Mouse (Mus musculus): ENCODE measurements at regions not wholly inside any gene's neighbourhood (a gene's known extent, or its start where the extent isn't known, plus 50 kb on each side); places are given as distances from the start of the nearest gene placed in this dataset.
A peak's percentile ranks its signal among the peaks of the same experiment; 100 is the strongest.
"Not testable (repeated sequence)": the region's sequence is repeated elsewhere in the genome, so short reads cannot be mapped to it uniquely, and the experiment has no call there.

DNA sequence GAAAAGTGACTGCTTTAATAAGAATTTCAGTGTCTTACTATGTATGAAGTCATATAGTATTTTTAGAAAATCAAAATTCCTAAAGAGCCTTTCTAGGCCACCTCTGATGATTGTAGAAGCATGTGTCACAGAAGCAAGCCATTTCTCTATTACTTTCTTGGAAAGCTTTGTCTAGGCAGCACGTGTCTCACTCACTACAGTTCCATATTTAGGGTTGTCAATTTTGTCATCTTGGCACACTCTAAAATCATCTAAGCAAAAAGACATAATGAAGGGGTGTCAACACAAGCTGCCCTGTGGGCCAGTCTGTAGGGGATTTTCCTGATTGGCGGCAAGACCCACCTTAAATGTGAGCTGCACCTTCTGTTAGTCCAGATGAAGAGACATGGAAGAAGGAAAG is 723.1 kb upstream of the Brinp1 start:
- Histone ChIP-seq H3K27me3 (ENCODE audit: control insufficient read depth, insufficient read depth, low read length) (no peaks in the 10 kb centered on the region), H3K4me3 (ENCODE audit: low read depth, low read length) (no peak overlapping the region), H3K9me3 (ENCODE audit: control insufficient read depth, low read depth, low read length) (no peaks in the 10 kb centered on the region), H3K27ac (ENCODE audit: low read length) (no peak overlapping the region), H3K9ac (replicated peaks; ENCODE audit: low read depth, low read length) (no peak overlapping the region), H3K4me2 (replicated peaks; ENCODE audit: low read depth, low read length) (no peak overlapping the region), H3K36me3 (ENCODE audit: control insufficient read depth, insufficient read depth, low read length) (no peaks in the 10 kb centered on the region), H3K4me1 (ENCODE audit: control insufficient read depth, insufficient read depth, low read length) (no peaks in the 10 kb centered on the region)
- no peak for ATAC-seq (ENCODE audit: insufficient number of reproducible peaks, insufficient read depth, low FRiP score, low read depth)
- 79% methylated on average over 2 of the region's 2 CpGs for WGBS

DNA sequence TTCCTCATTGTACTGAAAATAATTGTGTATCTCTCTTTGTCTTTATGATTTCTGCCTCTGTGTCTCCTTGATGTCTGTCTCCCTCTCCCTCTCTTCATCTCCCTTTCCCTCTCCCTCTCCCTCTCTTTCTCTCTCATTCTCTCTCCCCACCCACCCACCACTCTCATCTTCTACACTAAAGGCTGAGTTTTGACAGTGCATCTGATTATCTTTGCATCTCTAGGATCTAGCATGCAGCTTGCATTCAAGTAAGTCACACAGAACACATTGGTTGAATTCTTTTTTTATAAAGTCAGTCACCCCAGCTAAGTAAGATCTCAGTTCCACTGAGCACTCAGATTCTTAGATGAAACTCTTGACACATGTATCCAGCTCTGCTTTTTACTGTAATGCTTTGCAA is 719.3 kb upstream of the Brinp1 start:
- H3K9ac ChIP-seq (replicated peaks; ENCODE audit: low read depth, low read length), result no peak overlapping the region
- H3K9me3 ChIP-seq (ENCODE audit: control insufficient read depth, low read depth, low read length), result no peaks in the 10 kb centered on the region
- H3K4me3 ChIP-seq (ENCODE audit: low read depth, low read length), result no peak overlapping the region
- no peaks in the 10 kb centered on the region for H3K27me3 ChIP-seq (ENCODE audit: control insufficient read depth, insufficient read depth, low read length)
- no peak overlapping the region for H3K27ac ChIP-seq (ENCODE audit: low read length)
- no peaks in the 10 kb centered on the region for H3K36me3 ChIP-seq (ENCODE audit: control insufficient read depth, insufficient read depth, low read length)
- no peak overlapping the region for H3K4me2 ChIP-seq (replicated peaks; ENCODE audit: low read depth, low read length)
- ATAC-seq (ENCODE audit: insufficient number of reproducible peaks, insufficient read depth, low FRiP score, low read depth), result no peak
- H3K4me1 ChIP-seq (ENCODE audit: control insufficient read depth, insufficient read depth, low read length), result no peaks in the 10 kb centered on the region

DNA sequence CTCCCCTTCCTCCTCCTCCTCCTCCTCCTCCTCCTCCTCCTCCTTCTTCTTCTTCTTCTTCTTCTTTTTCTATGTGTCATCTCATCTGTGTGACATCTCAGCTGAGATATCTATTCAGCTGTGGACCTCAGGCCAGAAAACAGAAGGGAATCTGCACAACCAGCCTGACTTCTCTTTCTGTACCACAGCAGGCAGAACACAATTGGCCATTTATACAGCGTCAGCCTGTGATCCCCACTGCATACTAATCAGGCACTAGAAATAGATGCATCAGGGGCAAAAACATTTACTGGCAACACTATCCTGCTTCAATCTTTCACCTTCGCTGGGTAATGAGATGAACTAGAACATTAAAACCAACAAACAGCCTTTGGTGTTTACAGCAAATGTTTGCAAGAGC is 674.7 kb upstream of the Brinp1 start:
- Histone ChIP-seq H3K4me2 (replicated peaks; ENCODE audit: low read depth, low read length) (no peak overlapping the region), H3K27me3 (ENCODE audit: control insufficient read depth, insufficient read depth, low read length) (no peaks in the 10 kb centered on the region), H3K9me3 (ENCODE audit: control insufficient read depth, low read depth, low read length) (no peaks in the 10 kb centered on the region), H3K36me3 (ENCODE audit: control insufficient read depth, insufficient read depth, low read length) (no peaks in the 10 kb centered on the region), H3K27ac (ENCODE audit: low read length) (no peak overlapping the region), H3K9ac (replicated peaks; ENCODE audit: low read depth, low read length) (no peak overlapping the region), H3K4me3 (ENCODE audit: low read depth, low read length) (no peak overlapping the region), H3K4me1 (ENCODE audit: control insufficient read depth, insufficient read depth, low read length) (no peaks in the 10 kb centered on the region)
- 67% methylated on average over 2 of the region's 2 CpGs for WGBS
- ATAC-seq (ENCODE audit: insufficient number of reproducible peaks, insufficient read depth, low FRiP score, low read depth), result no peak

GRCm38 (mm10) chr4:69626426-69626825 is 672.2 kb upstream of the Brinp1 start:
- not testable (repeated sequence) for H3K27me3 ChIP-seq (ENCODE audit: control insufficient read depth, insufficient read depth, low read length); H3K4me2 ChIP-seq (replicated peaks; ENCODE audit: low read depth, low read length); ATAC-seq (ENCODE audit: insufficient number of reproducible peaks, insufficient read depth, low FRiP score, low read depth); H3K4me1 ChIP-seq (ENCODE audit: control insufficient read depth, insufficient read depth, low read length); H3K27ac ChIP-seq (ENCODE audit: low read length); H3K9ac ChIP-seq (replicated peaks; ENCODE audit: low read depth, low read length); H3K9me3 ChIP-seq (ENCODE audit: control insufficient read depth, low read depth, low read length); H3K4me3 ChIP-seq (ENCODE audit: low read depth, low read length); H3K36me3 ChIP-seq (ENCODE audit: control insufficient read depth, insufficient read depth, low read length)
- 84% methylated on average over 2 of the region's 2 CpGs for WGBS

DNA sequence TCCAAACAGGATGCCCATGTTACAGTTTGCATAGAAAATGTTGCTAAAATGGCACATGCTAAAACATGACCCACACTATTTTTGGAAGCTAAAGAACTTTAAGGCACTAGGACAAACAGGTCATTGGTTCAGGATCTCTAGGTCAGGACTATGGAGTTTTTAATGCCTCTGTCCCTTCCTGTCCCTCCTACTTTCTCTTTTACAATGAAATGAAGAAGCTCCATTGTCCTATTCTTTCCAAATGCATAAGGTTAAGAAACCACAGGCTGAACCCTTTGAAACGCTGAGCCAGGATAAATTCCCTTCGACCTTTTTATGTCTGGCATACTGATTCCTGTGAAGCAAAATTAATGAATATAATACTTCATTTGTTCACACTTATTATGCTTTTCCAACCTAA is 671.6 kb upstream of the Brinp1 start:
- no peaks in the 10 kb centered on the region for H3K4me1 ChIP-seq (ENCODE audit: control insufficient read depth, insufficient read depth, low read length)
- 69% methylated on average over 2 of the region's 2 CpGs for WGBS

DNA sequence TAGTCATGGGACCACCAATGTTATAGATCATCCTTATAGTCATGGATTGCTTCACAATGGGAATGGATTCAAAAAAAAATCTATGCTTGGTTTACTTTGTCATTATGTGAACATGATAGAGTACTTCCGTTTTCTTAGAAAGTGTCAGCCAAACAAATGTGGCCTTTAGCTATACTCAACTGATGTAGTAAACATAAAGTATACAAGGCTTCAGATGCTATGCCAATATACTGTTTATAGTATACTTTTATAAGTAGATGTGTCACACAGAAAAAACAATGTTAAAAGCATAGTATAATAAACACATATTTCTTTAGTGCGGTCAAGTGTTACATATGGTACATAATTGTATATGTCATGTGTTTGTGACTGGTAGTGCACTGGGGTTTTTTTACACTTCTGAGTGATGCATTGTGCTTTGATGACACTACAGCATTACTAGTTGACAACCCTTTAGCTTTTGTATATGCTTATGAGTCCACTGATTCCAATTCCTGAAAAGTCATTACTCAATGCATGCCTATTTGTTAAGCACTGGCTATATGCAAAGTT is 666.9 kb upstream of the Brinp1 start:
- Histone ChIP-seq H3K4me2 (replicated peaks; ENCODE audit: low read depth, low read length) (no peak overlapping the region), H3K9me3 (ENCODE audit: control insufficient read depth, low read depth, low read length) (no peaks in the 10 kb centered on the region), H3K36me3 (ENCODE audit: control insufficient read depth, insufficient read depth, low read length) (no peaks in the 10 kb centered on the region), H3K9ac (replicated peaks; ENCODE audit: low read depth, low read length) (no peak overlapping the region), H3K4me1 (ENCODE audit: control insufficient read depth, insufficient read depth, low read length) (no peaks in the 10 kb centered on the region), H3K27me3 (ENCODE audit: control insufficient read depth, insufficient read depth, low read length) (no peaks in the 10 kb centered on the region), H3K27ac (ENCODE audit: low read length) (no peak overlapping the region), H3K4me3 (ENCODE audit: low read depth, low read length) (no peak overlapping the region)
- 80% methylated on average over 2 of the region's 2 CpGs for WGBS
- ATAC-seq (ENCODE audit: insufficient number of reproducible peaks, insufficient read depth, low FRiP score, low read depth), result no peak

More for the DNA sequence above, 671.6 kb upstream of the Brinp1 start:
- Histone ChIP-seq H3K27ac (ENCODE audit: low read length) (no peak overlapping the region), H3K4me2 (replicated peaks; ENCODE audit: low read depth, low read length) (no peak overlapping the region), H3K9me3 (ENCODE audit: control insufficient read depth, low read depth, low read length) (no peaks in the 10 kb centered on the region), H3K36me3 (ENCODE audit: control insufficient read depth, insufficient read depth, low read length) (no peaks in the 10 kb centered on the region), H3K9ac (replicated peaks; ENCODE audit: low read depth, low read length) (no peak overlapping the region), H3K4me3 (ENCODE audit: low read depth, low read length) (no peak overlapping the region), H3K27me3 (ENCODE audit: control insufficient read depth, insufficient read depth, low read length) (no peaks in the 10 kb centered on the region)
- no peak for ATAC-seq (ENCODE audit: insufficient number of reproducible peaks, insufficient read depth, low FRiP score, low read depth)

DNA sequence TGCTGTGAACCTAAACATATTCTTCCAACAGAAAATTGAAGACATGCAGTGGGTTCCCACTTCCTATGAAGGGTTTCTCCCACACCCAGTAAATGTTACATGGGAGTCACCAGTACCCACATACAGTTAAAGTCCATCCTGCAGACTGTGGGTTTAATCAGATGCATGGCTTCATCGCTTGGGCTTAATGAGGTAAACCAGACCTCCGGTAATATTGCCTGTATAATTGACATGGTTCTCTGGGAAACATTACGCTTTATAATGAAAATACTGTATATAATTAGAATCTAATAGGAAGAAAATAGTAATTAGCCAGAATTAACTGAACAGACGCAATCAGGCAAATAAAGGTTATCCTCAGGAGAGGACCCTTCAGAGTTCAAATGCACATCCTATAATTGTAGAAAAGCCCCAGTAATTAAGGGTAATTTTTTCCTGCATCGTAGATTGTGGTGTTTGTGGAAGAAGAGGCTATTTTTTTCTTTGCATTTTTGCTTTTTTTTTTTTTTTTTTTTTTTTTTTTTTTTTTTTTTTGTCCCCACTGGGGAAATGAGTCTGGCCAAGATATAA is 664.0 kb upstream of the Brinp1 start:
- no peak overlapping the region for H3K4me3 ChIP-seq (ENCODE audit: low read depth, low read length)
- ATAC-seq (ENCODE audit: insufficient number of reproducible peaks, insufficient read depth, low FRiP score, low read depth), result no peak
- H3K4me2 ChIP-seq (replicated peaks; ENCODE audit: low read depth, low read length), result no peak overlapping the region
- no peaks in the 10 kb centered on the region for H3K27me3 ChIP-seq (ENCODE audit: control insufficient read depth, insufficient read depth, low read length)
- no peaks in the 10 kb centered on the region for H3K9me3 ChIP-seq (ENCODE audit: control insufficient read depth, low read depth, low read length)
- H3K36me3 ChIP-seq (ENCODE audit: control insufficient read depth, insufficient read depth, low read length), result no peaks in the 10 kb centered on the region
- H3K9ac ChIP-seq (replicated peaks; ENCODE audit: low read depth, low read length), result no peak overlapping the region
- 89% methylated on average over 5 of the region's 5 CpGs for WGBS
- no peaks in the 10 kb centered on the region for H3K4me1 ChIP-seq (ENCODE audit: control insufficient read depth, insufficient read depth, low read length)
- no peak overlapping the region for H3K27ac ChIP-seq (ENCODE audit: low read length)

GRCm38 (mm10) chr4:69614901-69615300 is 660.7 kb upstream of the Brinp1 start:
- H3K27ac ChIP-seq (ENCODE audit: low read length), result no peak overlapping the region
- no peak overlapping the region for H3K9ac ChIP-seq (replicated peaks; ENCODE audit: low read depth, low read length)
- 70% methylated on average over 1 of the region's 1 CpGs for WGBS
- H3K36me3 ChIP-seq (ENCODE audit: control insufficient read depth, insufficient read depth, low read length), result no peaks in the 10 kb centered on the region
- H3K9me3 ChIP-seq (ENCODE audit: control insufficient read depth, low read depth, low read length), result no peaks in the 10 kb centered on the region
- H3K27me3 ChIP-seq (ENCODE audit: control insufficient read depth, insufficient read depth, low read length), result no peaks in the 10 kb centered on the region
- no peaks in the 10 kb centered on the region for H3K4me1 ChIP-seq (ENCODE audit: control insufficient read depth, insufficient read depth, low read length)
- no peak overlapping the region for H3K4me3 ChIP-seq (ENCODE audit: low read depth, low read length)
- ATAC-seq (ENCODE audit: insufficient number of reproducible peaks, insufficient read depth, low FRiP score, low read depth), result no peak
- no peak overlapping the region for H3K4me2 ChIP-seq (replicated peaks; ENCODE audit: low read depth, low read length)

DNA sequence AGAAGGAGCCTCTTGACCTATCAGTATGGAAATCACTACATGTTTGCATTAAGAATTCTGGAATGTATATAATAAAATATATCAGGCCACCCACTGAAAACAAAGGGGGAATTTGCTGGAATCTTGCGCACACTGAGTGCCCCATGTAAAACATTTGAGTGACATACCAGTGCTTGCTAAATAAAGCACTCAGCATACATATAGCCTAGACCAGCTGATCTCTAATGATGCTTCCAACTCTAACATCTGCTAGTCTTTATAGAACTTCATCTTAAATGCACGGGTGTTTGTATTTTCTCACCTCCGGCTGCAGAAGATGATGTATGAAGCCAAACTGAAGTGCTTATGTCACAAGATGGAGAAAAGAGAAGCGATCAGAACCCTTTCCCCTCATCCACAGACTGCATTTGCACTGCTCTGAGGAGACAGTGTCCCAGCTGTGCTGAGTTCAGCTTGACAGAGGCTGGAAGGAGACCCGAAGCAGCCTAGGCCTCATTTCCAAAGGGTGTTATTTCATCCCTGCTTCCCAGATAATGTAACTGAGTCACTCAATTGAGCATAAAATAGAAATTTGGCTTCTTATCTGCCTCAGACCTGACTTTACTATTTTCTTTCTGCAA is 657.6 kb upstream of the Brinp1 start:
- 42% methylated on average over 5 of the region's 5 CpGs for WGBS
- Histone ChIP-seq H3K4me1 (ENCODE audit: control insufficient read depth, insufficient read depth, low read length) (no peaks in the 10 kb centered on the region), H3K36me3 (ENCODE audit: control insufficient read depth, insufficient read depth, low read length) (no peaks in the 10 kb centered on the region), H3K9ac (replicated peaks; ENCODE audit: low read depth, low read length) (no peak overlapping the region), H3K4me3 (ENCODE audit: low read depth, low read length) (no peak overlapping the region), H3K27ac (ENCODE audit: low read length) (no peak overlapping the region), H3K4me2 (replicated peaks; ENCODE audit: low read depth, low read length) (no peak overlapping the region), H3K27me3 (ENCODE audit: control insufficient read depth, insufficient read depth, low read length) (no peaks in the 10 kb centered on the region), H3K9me3 (ENCODE audit: control insufficient read depth, low read depth, low read length) (no peaks in the 10 kb centered on the region)
- ATAC-seq (ENCODE audit: insufficient number of reproducible peaks, insufficient read depth, low FRiP score, low read depth), result peak; percentile 53; the same call in 1 of the 2 replicates
